Mouse (Mus musculus): Measurements from ENCODE around the gene 9330182O14Rik. TPM values are rescaled to one million over a fixed set of nuclear protein-coding genes. Genes with fewer than 3 reads are reported as not detected.

The 9330182O14Rik gene
- polyA plus RNA-seq (2014; fragmentation: Nextera tagmentation; extraction: Ambion mirVana), result not detected in 2 replicates

GRCm38 (mm10) chr15:40134152-40134792, at the start of gene 9330182O14Rik:
Gene 9330182O14Rik (plus strand): TSS chr15:40134365.
- WGBS (ENCODE audit: insufficient replicate concordance), result 55% methylated on average over 10 of the region's 10 CpGs
- Histone ChIP-seq H3K36me3 (ENCODE audit: control insufficient read depth, insufficient read depth, low read length) (no peaks in the 10 kb centered on the region), H3K9me3 (replicated peaks; ENCODE audit: control insufficient read depth, low read length) (no peaks in the 10 kb centered on the region), H3K9ac (ENCODE audit: low read depth, low read length) (no peak within 1 kb of the TSS), H3K27ac (ENCODE audit: low read depth, low read length) (no peak within 1 kb of the TSS), H3K27me3 (ENCODE audit: control insufficient read depth, insufficient read depth, low read length) (no peaks in the 10 kb centered on the region), H3K4me3 (ENCODE audit: low read depth, low read length) (no peak within 1 kb of the TSS), H3K4me2 (no peak within 1 kb of the TSS), H3K4me1 (ENCODE audit: control insufficient read depth, insufficient read depth, low read length) (0 out of 2 replicates have a peak, but pooled peaks cover 5% of the 10 kb centered on the region)
- ATAC-seq (replicated peaks; ENCODE audit: insufficient number of reproducible peaks, low FRiP score, low TSS enrichment), result no peak

GRCm38 (mm10) chr15:40103304-40103703, 30.9 kb upstream of the 9330182O14Rik start:
- H3K27ac ChIP-seq (ENCODE audit: low read depth, low read length), result no peak overlapping the region
- no peaks in the 10 kb centered on the region for H3K4me1 ChIP-seq (ENCODE audit: control insufficient read depth, insufficient read depth, low read length)
- H3K9me3 ChIP-seq (replicated peaks; ENCODE audit: control insufficient read depth, low read length), result no peaks in the 10 kb centered on the region
- H3K36me3 ChIP-seq (ENCODE audit: control insufficient read depth, insufficient read depth, low read length), result no peaks in the 10 kb centered on the region
- H3K4me2 ChIP-seq, result no peak overlapping the region
- H3K27me3 ChIP-seq (ENCODE audit: control insufficient read depth, insufficient read depth, low read length), result no peaks in the 10 kb centered on the region
- no peak overlapping the region for H3K9ac ChIP-seq (ENCODE audit: low read depth, low read length)
- WGBS (ENCODE audit: insufficient replicate concordance), result 86% methylated on average over 2 of the region's 2 CpGs
- ATAC-seq (replicated peaks; ENCODE audit: insufficient number of reproducible peaks, low FRiP score, low TSS enrichment), result no peak
- no peak overlapping the region for H3K4me3 ChIP-seq (ENCODE audit: low read depth, low read length)

GRCm38 (mm10) chr15:40105712-40106111, 28.5 kb upstream of the 9330182O14Rik start:
- Histone ChIP-seq H3K36me3 (ENCODE audit: control insufficient read depth, insufficient read depth, low read length) (no peaks in the 10 kb centered on the region), H3K9ac (ENCODE audit: low read depth, low read length) (no peak overlapping the region), H3K4me1 (ENCODE audit: control insufficient read depth, insufficient read depth, low read length) (no peaks in the 10 kb centered on the region), H3K27me3 (ENCODE audit: control insufficient read depth, insufficient read depth, low read length) (no peaks in the 10 kb centered on the region), H3K4me2 (no peak overlapping the region), H3K9me3 (replicated peaks; ENCODE audit: control insufficient read depth, low read length) (no peaks in the 10 kb centered on the region), H3K27ac (ENCODE audit: low read depth, low read length) (no peak overlapping the region), H3K4me3 (ENCODE audit: low read depth, low read length) (no peak overlapping the region)
- WGBS (ENCODE audit: insufficient replicate concordance), result 87% methylated on average over 4 of the region's 4 CpGs
- ATAC-seq (replicated peaks; ENCODE audit: insufficient number of reproducible peaks, low FRiP score, low TSS enrichment), result no peak

- H3K4me1 ChIP-seq (ENCODE audit: control insufficient read depth, insufficient read depth, low read length), result no peaks in the 10 kb centered on the region
- no peak overlapping the region for H3K27ac ChIP-seq (ENCODE audit: low read depth, low read length)
- no peaks in the 10 kb centered on the region for H3K27me3 ChIP-seq (ENCODE audit: control insufficient read depth, insufficient read depth, low read length)
- no peak for ATAC-seq (replicated peaks; ENCODE audit: insufficient number of reproducible peaks, low FRiP score, low TSS enrichment)
- H3K9ac ChIP-seq (ENCODE audit: low read depth, low read length), result no peak overlapping the region
- H3K4me2 ChIP-seq, result peak overlapping the region; percentile 58
- peak overlapping the region; percentile 8; the same call in 1 of the 2 replicates for H3K4me3 ChIP-seq (ENCODE audit: low read depth, low read length)
- no peaks in the 10 kb centered on the region for H3K9me3 ChIP-seq (replicated peaks; ENCODE audit: control insufficient read depth, low read length)
- no peaks in the 10 kb centered on the region for H3K36me3 ChIP-seq (ENCODE audit: control insufficient read depth, insufficient read depth, low read length)
- 19% methylated on average over 17 of the region's 18 CpGs for WGBS (ENCODE audit: insufficient replicate concordance)
Observed at GRCm38 (mm10) chr15:40113888-40114576, 20.1 kb upstream of the 9330182O14Rik start.

GRCm38 (mm10) chr15:40114600-40115271, 19.4 kb upstream of the 9330182O14Rik start:
- no peak for ATAC-seq (replicated peaks; ENCODE audit: insufficient number of reproducible peaks, low FRiP score, low TSS enrichment)
- peak overlapping the region; percentile 6; the same call in 1 of the 2 replicates for H3K9ac ChIP-seq (ENCODE audit: low read depth, low read length)

GRCm38 (mm10) chr15:40116396-40116795, 17.8 kb upstream of the 9330182O14Rik start:
- no peaks in the 10 kb centered on the region for H3K9me3 ChIP-seq (replicated peaks; ENCODE audit: control insufficient read depth, low read length)
- H3K27me3 ChIP-seq (ENCODE audit: control insufficient read depth, insufficient read depth, low read length), result no peaks in the 10 kb centered on the region
- no peak overlapping the region for H3K9ac ChIP-seq (ENCODE audit: low read depth, low read length)
- ATAC-seq (replicated peaks; ENCODE audit: insufficient number of reproducible peaks, low FRiP score, low TSS enrichment), result no peak
- H3K4me2 ChIP-seq, result no peak overlapping the region
- WGBS (ENCODE audit: insufficient replicate concordance), result 75% methylated on average over 3 of the region's 3 CpGs
- H3K4me3 ChIP-seq (ENCODE audit: low read depth, low read length), result no peak overlapping the region
- no peak overlapping the region for H3K27ac ChIP-seq (ENCODE audit: low read depth, low read length)
- H3K36me3 ChIP-seq (ENCODE audit: control insufficient read depth, insufficient read depth, low read length), result no peaks in the 10 kb centered on the region
- no peaks in the 10 kb centered on the region for H3K4me1 ChIP-seq (ENCODE audit: control insufficient read depth, insufficient read depth, low read length)

More at GRCm38 (mm10) chr15:40114600-40115271, 19.4 kb upstream of the 9330182O14Rik start:
- WGBS (ENCODE audit: insufficient replicate concordance), result 44% methylated on average over 22 of the region's 22 CpGs
- Histone ChIP-seq H3K9me3 (replicated peaks; ENCODE audit: control insufficient read depth, low read length) (no peaks in the 10 kb centered on the region), H3K4me2 (peak overlapping the region; percentile 58), H3K27me3 (ENCODE audit: control insufficient read depth, insufficient read depth, low read length) (no peaks in the 10 kb centered on the region), H3K4me1 (ENCODE audit: control insufficient read depth, insufficient read depth, low read length) (no peaks in the 10 kb centered on the region), H3K4me3 (ENCODE audit: low read depth, low read length) (0 out of 2 replicates have a peak overlapping the region, but pooled peaks have one; percentile 8), H3K27ac (ENCODE audit: low read depth, low read length) (no peak overlapping the region), H3K36me3 (ENCODE audit: control insufficient read depth, insufficient read depth, low read length) (no peaks in the 10 kb centered on the region)

GRCm38 (mm10) chr15:40124211-40124953, 9.8 kb upstream of the 9330182O14Rik start:
- ATAC-seq (replicated peaks; ENCODE audit: insufficient number of reproducible peaks, low FRiP score, low TSS enrichment), result no peak
- H3K9ac ChIP-seq (ENCODE audit: low read depth, low read length), result no peak overlapping the region
- no peaks in the 10 kb centered on the region for H3K27me3 ChIP-seq (ENCODE audit: control insufficient read depth, insufficient read depth, low read length)
- no peaks in the 10 kb centered on the region for H3K9me3 ChIP-seq (replicated peaks; ENCODE audit: control insufficient read depth, low read length)
- H3K4me2 ChIP-seq, result no peak overlapping the region
- no peaks in the 10 kb centered on the region for H3K36me3 ChIP-seq (ENCODE audit: control insufficient read depth, insufficient read depth, low read length)
- 66% methylated on average over 9 of the region's 9 CpGs for WGBS (ENCODE audit: insufficient replicate concordance)
- H3K4me1 ChIP-seq (ENCODE audit: control insufficient read depth, insufficient read depth, low read length), result 0 out of 2 replicates have a peak, but pooled peaks cover 8% of the 10 kb centered on the region
- H3K4me3 ChIP-seq (ENCODE audit: low read depth, low read length), result no peak overlapping the region
- no peak overlapping the region for H3K27ac ChIP-seq (ENCODE audit: low read depth, low read length)

- 0 out of 2 replicates have a peak overlapping the region, but pooled peaks have one; percentile 10 for H3K9ac ChIP-seq (ENCODE audit: low read depth, low read length)
Observed at GRCm38 (mm10) chr15:40129496-40129895, 4.7 kb upstream of the 9330182O14Rik start.

More at GRCm38 (mm10) chr15:40129496-40129895, 4.7 kb upstream of the 9330182O14Rik start:
- ATAC-seq (replicated peaks; ENCODE audit: insufficient number of reproducible peaks, low FRiP score, low TSS enrichment), result no peak
- H3K4me2 ChIP-seq, result peak overlapping the region; percentile 6; the same call in 1 of the 2 replicates
- no peak overlapping the region for H3K27ac ChIP-seq (ENCODE audit: low read depth, low read length)
- H3K27me3 ChIP-seq (ENCODE audit: control insufficient read depth, insufficient read depth, low read length), result no peaks in the 10 kb centered on the region
- H3K4me3 ChIP-seq (ENCODE audit: low read depth, low read length), result no peak overlapping the region
- 0 out of 2 replicates have a peak, but pooled peaks cover 7% of the 10 kb centered on the region for H3K4me1 ChIP-seq (ENCODE audit: control insufficient read depth, insufficient read depth, low read length)
- no peaks in the 10 kb centered on the region for H3K9me3 ChIP-seq (replicated peaks; ENCODE audit: control insufficient read depth, low read length)
- no peaks in the 10 kb centered on the region for H3K36me3 ChIP-seq (ENCODE audit: control insufficient read depth, insufficient read depth, low read length)
- WGBS (ENCODE audit: insufficient replicate concordance), result 38% methylated on average over 5 of the region's 5 CpGs

Measured in heart, embryonic 11.5 days (tissue).